Mouse (Mus musculus): ENCODE data around the gene Gm42906. TPM values are rescaled to one million over a fixed set of nuclear protein-coding genes. Genes with fewer than 3 reads are reported as not detected.

The Gm42906 gene
- polyA plus RNA-seq, 1 experiment from 2014 or later: not detected

- 81% methylated on average over 3 of the region's 3 CpGs for WGBS
- Histone ChIP-seq H3K36me3 (replicated peaks) (no peaks in the 10 kb centered on the region), H3K27ac (no peak overlapping the region), H3K4me3 (no peak overlapping the region), H3K9me3 (no peaks in the 10 kb centered on the region), H3K4me1 (peaks cover 13% of the 10 kb centered on the region), H3K27me3 (ENCODE audit: poor library complexity, severe bottlenecking) (no peaks in the 10 kb centered on the region)
- no peak for DNase-seq (ENCODE audit: extremely low spot score, low spot score)
These were observed 334.9 kb downstream of the Gm42906 start for GRCm38 (mm10) chr5:151092886-151093665.

- Histone ChIP-seq H3K27me3 (ENCODE audit: poor library complexity, severe bottlenecking) (no peaks in the 10 kb centered on the region), H3K9me3 (no peaks in the 10 kb centered on the region), H3K4me1 (peaks cover 24% of the 10 kb centered on the region), H3K4me3 (no peak overlapping the region), H3K27ac (no peak overlapping the region), H3K36me3 (replicated peaks) (no peaks in the 10 kb centered on the region)
- DNase-seq (ENCODE audit: extremely low spot score, low spot score): no peak
- WGBS: 93% methylated on average over 6 of the region's 6 CpGs
These were observed 337.0 kb downstream of the Gm42906 start for GRCm38 (mm10) chr5:151090996-151091395.

DNA sequence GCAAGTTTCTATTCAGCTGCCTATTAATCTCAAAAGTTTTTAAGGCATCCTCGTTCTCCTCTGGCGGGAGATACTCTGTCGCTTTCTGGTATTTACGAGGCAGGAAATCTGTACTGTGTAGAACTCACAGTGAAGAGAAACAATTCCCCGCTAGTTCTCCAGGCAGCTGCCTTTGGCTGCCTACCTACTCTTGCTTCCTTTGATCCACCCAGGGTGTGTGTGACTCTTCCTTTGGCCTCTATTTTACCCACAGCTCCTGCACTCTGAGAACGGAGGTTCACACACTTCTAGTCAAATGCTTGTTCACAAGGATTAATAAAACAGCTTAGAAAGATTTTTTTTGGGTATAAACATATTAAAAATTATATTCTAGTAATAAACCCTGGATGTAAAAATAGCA lies 338.8 kb downstream of the Gm42906 start:
- Histone ChIP-seq H3K9me3 (no peaks in the 10 kb centered on the region), H3K27me3 (ENCODE audit: poor library complexity, severe bottlenecking) (no peaks in the 10 kb centered on the region), H3K36me3 (replicated peaks) (no peaks in the 10 kb centered on the region), H3K4me3 (no peak overlapping the region), H3K27ac (no peak overlapping the region), H3K4me1 (peaks cover 22% of the 10 kb centered on the region)
- WGBS: 80% methylated on average over 6 of the region's 6 CpGs
- DNase-seq (ENCODE audit: extremely low spot score, low spot score): no peak

DNA sequence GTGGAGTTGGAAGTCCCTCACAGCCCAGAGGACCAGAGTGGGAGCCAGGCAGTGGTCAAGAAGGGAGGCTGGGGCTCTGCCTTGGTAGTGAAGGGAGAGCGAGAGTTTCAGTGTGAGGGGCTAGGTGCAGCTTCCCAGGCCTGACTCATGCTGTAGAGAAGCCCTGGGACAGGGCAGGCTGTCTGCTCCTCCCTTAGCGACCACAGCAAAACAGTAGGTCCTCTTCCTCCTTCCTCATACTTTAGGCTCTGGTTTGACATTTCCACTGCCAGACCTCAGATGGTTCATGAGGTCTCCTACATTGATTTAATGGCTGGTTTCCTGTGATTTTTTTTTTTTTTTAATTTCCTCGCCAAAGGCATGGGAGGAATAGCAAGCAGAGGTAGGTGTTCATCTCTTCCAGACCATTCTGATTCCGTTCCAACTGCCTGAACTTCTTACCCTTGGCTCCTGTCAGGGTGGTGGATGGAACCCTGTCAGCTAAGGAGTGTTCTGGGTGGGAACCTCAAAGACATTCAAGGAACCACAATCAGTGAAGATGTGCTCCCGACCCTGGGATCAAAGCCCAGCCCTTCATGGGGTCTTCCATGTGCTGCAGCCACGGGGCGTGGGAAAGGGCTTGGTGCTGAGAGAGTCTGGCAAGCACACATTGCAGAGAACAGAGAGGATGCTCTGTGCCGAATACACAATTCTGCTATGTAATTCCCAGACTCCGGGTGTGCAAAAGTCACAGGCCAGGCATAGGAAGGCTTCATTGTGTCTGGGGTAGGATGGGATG lies 341.3 kb downstream of the Gm42906 start:
- no peaks in the 10 kb centered on the region for H3K9me3 ChIP-seq
- no peak overlapping the region for H3K27ac ChIP-seq
- no peaks in the 10 kb centered on the region for H3K27me3 ChIP-seq (ENCODE audit: poor library complexity, severe bottlenecking)
- DNase-seq (ENCODE audit: extremely low spot score, low spot score): no peak
- H3K4me1 ChIP-seq: peaks cover 22% of the 10 kb centered on the region
- WGBS: 87% methylated on average over 9 of the region's 9 CpGs
- H3K4me3 ChIP-seq: no peak overlapping the region
- no peaks in the 10 kb centered on the region for H3K36me3 ChIP-seq (replicated peaks)

DNA sequence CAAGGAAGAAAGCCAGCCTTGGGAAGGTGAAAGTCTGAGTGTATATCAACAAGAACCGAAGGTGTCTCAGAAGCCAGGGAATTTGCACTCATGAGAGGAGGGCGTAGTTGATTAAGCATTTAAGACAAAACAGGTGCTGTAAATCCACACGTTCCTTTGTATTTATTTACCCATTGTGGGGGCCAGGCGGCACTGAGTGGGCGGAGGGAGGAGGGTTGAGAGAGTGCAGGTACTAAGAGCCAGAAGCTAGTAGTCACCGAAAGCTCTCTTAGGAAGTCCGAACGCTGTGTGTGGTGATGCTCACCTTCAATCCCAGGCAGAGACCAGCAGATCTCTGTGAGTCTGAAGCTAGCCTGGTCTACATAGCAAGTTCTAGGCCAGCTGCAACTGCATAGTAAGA lies 342.2 kb downstream of the Gm42906 start:
- H3K9me3 ChIP-seq: no peaks in the 10 kb centered on the region
- peaks cover 22% of the 10 kb centered on the region for H3K4me1 ChIP-seq
- H3K4me3 ChIP-seq: no peak overlapping the region
- no peak for DNase-seq (ENCODE audit: extremely low spot score, low spot score)
- no peak overlapping the region for H3K27ac ChIP-seq
- no peaks in the 10 kb centered on the region for H3K27me3 ChIP-seq (ENCODE audit: poor library complexity, severe bottlenecking)
- WGBS: 82% methylated on average over 8 of the region's 8 CpGs
- no peaks in the 10 kb centered on the region for H3K36me3 ChIP-seq (replicated peaks)

DNA sequence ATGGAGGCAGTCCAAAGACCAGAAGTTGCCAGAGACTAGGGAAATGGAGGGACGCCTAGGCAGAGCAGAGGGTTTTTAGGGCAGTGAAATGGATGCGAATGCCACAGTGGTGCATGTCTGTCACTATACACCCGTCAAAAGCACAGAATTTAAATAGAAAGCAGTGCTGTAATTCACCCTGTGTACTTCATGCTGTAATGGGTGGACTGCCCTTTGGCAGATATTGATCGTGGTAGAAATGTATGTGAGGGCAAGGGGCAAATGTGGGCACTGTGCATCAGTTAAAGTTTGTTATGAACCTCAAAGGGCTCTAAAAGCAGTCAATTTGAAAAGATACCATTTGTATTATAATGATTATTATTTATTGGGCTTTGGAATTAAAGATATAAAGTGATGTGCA lies 347.7 kb downstream of the Gm42906 start:
- Histone ChIP-seq H3K27ac (no peak overlapping the region), H3K27me3 (ENCODE audit: poor library complexity, severe bottlenecking) (no peaks in the 10 kb centered on the region), H3K36me3 (replicated peaks) (no peaks in the 10 kb centered on the region), H3K4me1 (no peaks in the 10 kb centered on the region), H3K4me3 (no peak overlapping the region), H3K9me3 (no peaks in the 10 kb centered on the region; the same call in 1 of the 2 replicates)
- 90% methylated on average over 4 of the region's 4 CpGs for WGBS
- no peak for DNase-seq (ENCODE audit: extremely low spot score, low spot score)

DNA sequence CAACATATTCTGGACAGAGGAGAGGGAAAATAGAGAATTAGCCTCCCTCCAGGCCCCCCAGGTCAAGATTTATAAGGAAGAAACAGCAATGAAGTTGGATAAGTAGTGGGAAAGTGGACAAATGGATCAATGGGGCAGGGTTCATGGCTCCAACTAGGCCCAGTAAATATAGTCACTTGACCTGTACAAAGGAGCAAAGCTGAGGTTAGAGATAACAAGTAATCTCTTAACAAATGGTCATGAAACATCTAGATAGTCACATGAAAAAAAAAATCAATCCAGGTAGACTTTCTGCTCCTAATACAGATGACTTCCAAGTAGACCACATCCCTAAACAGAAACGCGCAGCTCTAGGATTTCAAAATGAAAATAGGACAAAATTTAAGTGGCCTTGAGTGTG lies 350.0 kb downstream of the Gm42906 start:
- Histone ChIP-seq H3K36me3 (replicated peaks) (no peaks in the 10 kb centered on the region), H3K27ac (no peak overlapping the region), H3K27me3 (ENCODE audit: poor library complexity, severe bottlenecking) (no peaks in the 10 kb centered on the region), H3K4me3 (no peak overlapping the region), H3K4me1 (no peaks in the 10 kb centered on the region), H3K9me3 (no peaks in the 10 kb centered on the region; the same call in 1 of the 2 replicates)
- 93% methylated on average over 2 of the region's 2 CpGs for WGBS
- DNase-seq (ENCODE audit: extremely low spot score, low spot score): no peak

GRCm38 (mm10) chr5:151076917-151077316 lies 351.0 kb downstream of the Gm42906 start:
- no peaks in the 10 kb centered on the region; the same call in 1 of the 2 replicates for H3K9me3 ChIP-seq
- H3K36me3 ChIP-seq (replicated peaks): no peaks in the 10 kb centered on the region
- no peak for DNase-seq (ENCODE audit: extremely low spot score, low spot score)
- WGBS: 75% methylated on average over 3 of the region's 3 CpGs
- no peaks in the 10 kb centered on the region for H3K4me1 ChIP-seq
- H3K27me3 ChIP-seq (ENCODE audit: poor library complexity, severe bottlenecking): no peaks in the 10 kb centered on the region
- H3K27ac ChIP-seq: no peak overlapping the region
- H3K4me3 ChIP-seq: no peak overlapping the region

DNA sequence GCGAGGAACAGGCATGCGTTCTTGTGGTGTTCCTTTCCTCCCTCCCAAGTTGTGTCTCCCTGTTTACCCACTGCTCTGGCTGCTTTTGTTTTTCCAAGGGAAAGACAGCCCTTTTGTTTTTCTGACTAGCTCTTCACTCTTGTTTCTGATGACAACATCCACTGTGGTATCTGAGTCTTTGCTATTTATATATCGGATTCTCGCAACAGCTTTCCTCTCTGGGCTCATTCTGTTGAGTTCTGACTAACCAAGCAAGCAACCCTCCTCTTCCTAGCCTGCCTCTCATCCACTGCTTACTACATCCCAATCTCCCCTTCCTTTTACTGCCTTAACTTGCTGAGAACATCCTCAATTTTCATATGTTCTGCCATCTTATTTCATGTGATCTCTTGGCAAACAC lies 353.7 kb downstream of the Gm42906 start:
- no peak for DNase-seq (ENCODE audit: extremely low spot score, low spot score)
- 86% methylated on average over 4 of the region's 4 CpGs for WGBS
- Histone ChIP-seq H3K4me1 (peaks cover 7% of the 10 kb centered on the region; the same call in 1 of the 2 replicates), H3K27ac (no peak overlapping the region), H3K9me3 (no peaks in the 10 kb centered on the region; the same call in 1 of the 2 replicates), H3K27me3 (ENCODE audit: poor library complexity, severe bottlenecking) (no peaks in the 10 kb centered on the region), H3K36me3 (replicated peaks) (no peaks in the 10 kb centered on the region), H3K4me3 (no peak overlapping the region)

- DNase-seq (ENCODE audit: extremely low spot score, low spot score): no peak
- Histone ChIP-seq H3K9me3 (no peaks in the 10 kb centered on the region; the same call in 1 of the 2 replicates), H3K4me1 (peaks cover 7% of the 10 kb centered on the region; the same call in 1 of the 2 replicates), H3K27me3 (ENCODE audit: poor library complexity, severe bottlenecking) (no peaks in the 10 kb centered on the region), H3K4me3 (no peak overlapping the region), H3K27ac (no peak overlapping the region), H3K36me3 (replicated peaks) (no peaks in the 10 kb centered on the region)
- 81% methylated on average over 6 of the region's 6 CpGs for whole genome bisulfite sequencing
These were observed 356.5 kb downstream of the Gm42906 start for GRCm38 (mm10) chr5:151071430-151071829.

- H3K27ac ChIP-seq: peak overlapping the region; percentile 35; the same call in 1 of the 2 replicates
- H3K9me3 ChIP-seq: no peaks in the 10 kb centered on the region; the same call in 1 of the 2 replicates
- H3K4me1 ChIP-seq: peaks cover 7% of the 10 kb centered on the region; the same call in 1 of the 2 replicates
- H3K4me3 ChIP-seq: no peak overlapping the region
- H3K27me3 ChIP-seq (ENCODE audit: poor library complexity, severe bottlenecking): no peaks in the 10 kb centered on the region
- 74% methylated on average over 6 of the region's 6 CpGs for WGBS
- no peak for DNase-seq (ENCODE audit: extremely low spot score, low spot score)
- H3K36me3 ChIP-seq (replicated peaks): no peaks in the 10 kb centered on the region
These were observed 357.1 kb downstream of the Gm42906 start for GRCm38 (mm10) chr5:151070896-151071295.

DNA sequence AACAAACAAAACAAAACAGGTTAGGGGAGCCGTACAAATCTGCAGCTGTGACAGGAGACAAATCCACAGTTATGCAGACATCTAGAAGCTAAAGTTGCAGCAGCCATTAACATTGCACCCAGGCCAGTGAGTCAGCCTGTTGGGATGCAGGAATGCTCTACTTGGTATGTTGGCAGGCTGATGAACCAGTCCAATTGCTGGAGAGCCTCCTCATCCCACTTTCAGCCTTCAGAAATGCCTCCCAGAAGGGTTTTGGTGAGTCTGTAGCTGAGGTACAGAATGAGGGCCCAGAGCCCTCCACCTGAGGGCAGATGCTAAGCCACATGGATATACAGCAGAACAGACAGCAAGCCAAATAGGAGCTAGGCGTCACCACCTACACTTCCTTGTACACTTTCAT lies 358.4 kb downstream of the Gm42906 start:
- Histone ChIP-seq H3K27me3 (ENCODE audit: poor library complexity, severe bottlenecking) (no peaks in the 10 kb centered on the region), H3K4me1 (peaks cover 7% of the 10 kb centered on the region; the same call in 1 of the 2 replicates), H3K27ac (no peak overlapping the region), H3K4me3 (no peak overlapping the region), H3K36me3 (replicated peaks) (no peaks in the 10 kb centered on the region), H3K9me3 (no peaks in the 10 kb centered on the region)
- WGBS: 96% methylated on average over 2 of the region's 2 CpGs
- DNase-seq (ENCODE audit: extremely low spot score, low spot score): no peak

DNA sequence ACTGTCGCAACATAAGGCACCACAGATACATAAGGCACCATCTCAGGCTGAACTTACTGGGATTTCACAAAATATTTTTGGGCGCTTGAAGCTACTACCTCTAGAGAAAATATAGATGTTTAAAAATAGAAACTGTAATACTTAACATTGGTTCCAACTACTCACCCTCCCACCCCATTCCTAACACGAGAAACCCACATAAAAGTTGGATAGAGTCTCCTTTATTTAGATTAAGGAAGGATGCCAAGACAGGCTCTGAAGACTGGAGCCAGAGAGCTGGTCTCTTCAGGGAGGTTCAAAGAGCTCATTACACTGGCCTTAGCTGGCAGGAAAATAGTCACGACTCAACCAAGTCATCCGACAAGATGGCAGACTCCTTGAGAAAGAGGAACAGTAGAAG lies 361.9 kb downstream of the Gm42906 start:
- no peak overlapping the region for H3K27ac ChIP-seq
- no peak overlapping the region for H3K4me3 ChIP-seq
- peaks cover 10% of the 10 kb centered on the region; the same call in 1 of the 2 replicates for H3K9me3 ChIP-seq
- WGBS: 90% methylated on average over 5 of the region's 5 CpGs
- no peak for DNase-seq (ENCODE audit: extremely low spot score, low spot score)
- peaks cover 18% of the 10 kb centered on the region for H3K36me3 ChIP-seq (replicated peaks)
- H3K4me1 ChIP-seq: 0 out of 2 replicates have a peak, but pooled peaks cover under 1% of the 10 kb centered on the region
- no peaks in the 10 kb centered on the region for H3K27me3 ChIP-seq (ENCODE audit: poor library complexity, severe bottlenecking)
